Mouse (Mus musculus): ENCODE data around the gene Ap1b1.

- TF ChIP-seq CTCF (IDR thresholded peaks at IDR 0.05; ENCODE audit: control insufficient read depth, insufficient read depth, low read length) (no peak), POLR2A (IDR thresholded peaks at IDR 0.05; ENCODE audit: borderline replicate concordance, control insufficient read depth, low read depth, low read length) (no peak)
Measured at GRCm38 (mm10) chr11:4946530-4946929, 40.1 kb upstream of the Ap1b1 start.

All from bone marrow, adult 2 months (tissue).